Mouse (Mus musculus): ENCODE data around the gene Iqch.

Iqch gene

GRCm38 (mm10) chr9:63377270-63378142 lies 224.8 kb downstream of the Iqch start, which contains the start of gene Map2k5:
TSS of gene Map2k5 (minus strand) at chr9:63377902.
- DNase-seq (ENCODE audit: low read depth, low spot score): peak; percentile 89

- DNase-seq (ENCODE audit: low read depth, low spot score): no peak
Measured at GRCm38 (mm10) chr9:63373315-63373714, 229.0 kb downstream of the Iqch start.

- DNase-seq (ENCODE audit: low read depth, low spot score): no peak
Measured at GRCm38 (mm10) chr9:63372541-63372940, 229.8 kb downstream of the Iqch start.

Measured in 3T3-L1 (cell line).